Mouse (Mus musculus) left cerebral cortex, postnatal 4 days (tissue): ENCODE results near the gene Ctsh. TPM values are rescaled to one million over a fixed set of nuclear protein-coding genes. Genes with fewer than 3 reads are reported as not detected.
"Not testable (repeated sequence)": the region's sequence is repeated elsewhere in the genome, so short reads cannot be mapped to it uniquely, and the experiment has no call there.

ENCODE experiments used
- DNase-seq: peaks from one replicate; pipeline ENCODE4 v3.0.0-alpha.2; 2022
- intact Hi-C: fragments of 180-260 bp; cut with DNase I; formaldehyde crosslinking; loops from one replicate; pipeline ENCODE4 v1.15.1; 2025
- total RNA-seq, 2 experiments: library from RNA; stranded (reverse); gene quantifications; 2 replicates each; pipeline ENCODE4 v1.2.3; 2021

Ctsh gene
- total RNA-seq, 2 experiments from 2014 or later: 18.4 to 32.1 TPM

GRCm38 (mm10) chr9:90056716-90057115 lies 2.8 kb downstream of the Ctsh start:
- peak; percentile 50 for DNase-seq
- intact Hi-C loops: no loop called here

DNA sequence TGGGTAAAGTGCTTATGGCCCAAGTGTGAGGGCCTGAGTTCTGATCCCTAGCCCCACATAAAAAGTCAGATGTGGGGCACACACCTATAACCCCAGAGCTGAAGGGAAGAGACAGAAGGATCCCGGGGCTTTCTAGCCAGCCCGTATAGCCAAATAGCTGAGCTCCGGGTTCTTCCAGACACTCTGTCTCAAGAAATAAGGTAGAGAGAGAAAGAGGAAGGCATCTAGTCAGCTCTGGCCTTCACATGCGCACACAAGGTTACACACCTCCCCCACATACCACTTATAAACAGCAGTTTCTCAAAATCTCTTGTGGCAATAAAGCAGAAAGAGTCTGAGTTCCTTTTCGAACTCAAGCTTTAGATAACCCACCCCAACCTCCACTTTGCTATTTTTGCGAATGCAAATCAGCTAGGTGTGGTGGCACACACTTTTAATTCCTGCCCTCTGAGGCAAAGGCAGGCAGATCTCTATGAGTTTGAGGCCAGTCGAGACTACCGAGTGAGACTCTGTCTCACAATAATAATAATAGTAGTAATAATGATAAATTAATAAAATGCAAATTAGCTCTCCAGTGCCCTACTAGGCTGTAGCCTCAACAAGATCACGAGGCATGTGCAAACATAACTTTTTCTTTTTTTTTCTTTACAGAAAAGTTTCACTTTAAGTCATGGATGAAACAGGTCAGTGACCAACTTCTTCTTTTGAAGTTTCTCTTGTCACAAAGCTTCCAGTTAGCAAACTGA lies 6.0 kb downstream of the Ctsh start:
- DNase-seq: no peak
- intact Hi-C loops: no loop called here

DNA sequence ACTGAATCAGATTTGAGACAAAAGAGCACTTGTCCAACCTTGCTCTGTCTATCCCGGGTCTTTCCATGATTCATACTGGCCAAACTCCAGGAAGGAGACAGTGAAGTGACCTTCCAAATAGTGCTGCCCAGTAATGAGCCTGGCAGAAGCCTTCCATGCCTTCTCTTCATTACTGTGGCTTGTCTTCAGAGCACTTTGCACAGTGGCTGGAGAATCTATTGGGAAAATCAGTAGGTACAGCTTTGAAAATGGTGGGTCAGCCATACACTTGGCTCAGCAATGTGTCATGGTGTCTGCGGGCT lies 6.6 kb downstream of the Ctsh start:
- no peak for DNase-seq
- intact Hi-C loops: no loop called here

- DNase-seq, intact Hi-C loops: not testable (repeated sequence)
These were observed 7.0 kb downstream of the Ctsh start for GRCm38 (mm10) chr9:90060932-90061331.

DNA sequence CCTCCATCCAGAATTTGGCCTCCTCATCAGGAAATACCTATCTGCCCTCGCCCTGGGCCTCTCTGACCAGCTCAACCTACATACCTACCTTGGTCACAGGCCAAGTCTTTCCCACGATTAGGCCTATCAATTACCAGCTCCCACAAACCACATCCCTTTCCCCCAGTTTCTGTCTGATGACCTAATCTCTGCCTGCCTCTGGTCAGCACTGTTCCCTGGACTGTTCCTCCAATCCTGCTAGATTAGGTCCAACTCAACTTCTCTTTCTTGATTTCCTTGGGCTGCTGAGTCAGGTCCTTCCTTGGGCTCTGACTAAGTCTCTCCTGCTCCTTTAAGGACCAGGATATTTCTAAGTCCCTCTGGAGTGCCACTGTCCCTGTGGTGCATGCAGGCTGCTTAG lies 13.4 kb downstream of the Ctsh start:
- DNase-seq: no peak
- intact Hi-C loops: no loop called here

DNA sequence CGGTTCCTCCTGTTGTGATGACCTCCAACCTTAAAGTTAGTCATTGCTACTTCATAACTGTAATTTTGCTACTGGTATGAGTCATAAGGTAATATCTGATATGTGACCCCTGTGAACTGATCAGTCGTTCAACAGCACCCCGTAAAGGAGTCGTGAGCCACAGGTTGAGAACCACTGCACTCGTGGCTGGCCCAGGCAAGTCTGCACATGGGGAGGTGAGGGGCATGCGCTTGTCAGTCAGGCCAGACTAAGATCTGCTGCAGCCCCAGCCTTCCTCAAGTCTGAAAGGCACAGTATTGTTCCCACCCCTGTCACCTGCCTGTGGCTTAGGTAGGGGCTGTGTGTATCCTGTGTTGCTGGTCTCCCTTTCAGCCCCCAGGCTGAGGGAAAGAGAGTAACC lies 14.8 kb downstream of the Ctsh start:
- DNase-seq: no peak
- intact Hi-C loops: no loop called here

GRCm38 (mm10) chr9:90069485-90069884 lies 15.5 kb downstream of the Ctsh start:
- no peak for DNase-seq
- intact Hi-C loops: no loop called here

DNA sequence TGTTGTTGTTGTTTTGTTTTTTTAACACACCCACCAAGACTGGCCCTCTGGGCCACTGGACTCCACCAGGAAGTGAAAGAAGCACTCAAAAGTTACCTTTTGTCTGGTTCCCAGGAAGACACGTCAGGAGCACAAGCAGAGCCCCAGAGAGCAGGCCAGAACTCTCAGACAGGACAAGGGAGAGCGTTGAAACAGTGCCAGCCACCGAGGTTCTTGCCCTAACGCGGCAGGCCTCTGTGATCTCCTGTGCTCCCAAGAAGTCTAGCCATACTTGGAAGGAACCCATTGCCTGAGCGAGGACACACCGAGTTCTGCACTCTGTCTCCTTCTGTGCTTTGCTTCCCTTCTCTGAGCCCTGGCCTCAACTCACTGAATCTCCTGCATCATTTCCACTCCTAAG lies 16.2 kb downstream of the Ctsh start:
- DNase-seq: no peak
- intact Hi-C loops: loop anchor here (10.0 kb wide), 1 partner anchor 95 kb away; no protein-coding TSS in a partner anchor

- no peak for DNase-seq
- intact Hi-C loops: loop anchor here (10.0 kb wide), 1 partner anchor 101 kb away; no protein-coding TSS in a partner anchor
These were observed 21.4 kb downstream of the Ctsh start for GRCm38 (mm10) chr9:90075336-90075735.

GRCm38 (mm10) chr9:90076131-90076530 lies 22.2 kb downstream of the Ctsh start:
- DNase-seq: no peak
- intact Hi-C loops: loop anchor here (10.0 kb wide), 1 partner anchor 101 kb away; no protein-coding TSS in a partner anchor

DNA sequence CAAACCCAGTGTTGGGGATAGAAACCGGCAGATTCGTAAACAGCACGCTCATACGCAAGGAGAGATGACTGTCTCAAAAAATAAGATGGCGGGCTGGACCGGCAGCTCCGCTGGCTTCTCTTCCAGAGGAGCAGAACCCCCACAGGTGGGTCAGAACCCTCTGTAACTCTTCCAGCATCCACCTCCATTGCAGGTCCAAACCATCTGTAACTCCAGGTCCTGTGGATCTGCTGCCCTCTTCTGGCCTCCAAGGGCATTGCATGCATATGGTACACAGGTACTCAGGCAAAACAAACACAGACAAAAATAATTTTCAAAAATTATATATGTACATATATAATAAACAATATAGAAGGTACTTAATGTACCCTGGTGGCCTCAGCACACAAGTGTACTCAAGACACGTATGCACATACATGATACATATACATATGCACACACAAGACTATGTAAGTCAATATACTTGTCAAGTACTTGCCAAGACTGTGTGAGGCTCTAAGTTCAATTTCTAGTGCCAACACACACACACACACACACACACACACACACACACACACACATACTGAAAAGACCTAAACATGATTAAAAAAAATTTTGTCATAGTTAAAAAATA lies 23.0 kb downstream of the Ctsh start:
- intact Hi-C loops: loop anchor here (10.0 kb wide), 1 partner anchor 102 kb away; no protein-coding TSS in a partner anchor
- peak; percentile 66 for DNase-seq

DNA sequence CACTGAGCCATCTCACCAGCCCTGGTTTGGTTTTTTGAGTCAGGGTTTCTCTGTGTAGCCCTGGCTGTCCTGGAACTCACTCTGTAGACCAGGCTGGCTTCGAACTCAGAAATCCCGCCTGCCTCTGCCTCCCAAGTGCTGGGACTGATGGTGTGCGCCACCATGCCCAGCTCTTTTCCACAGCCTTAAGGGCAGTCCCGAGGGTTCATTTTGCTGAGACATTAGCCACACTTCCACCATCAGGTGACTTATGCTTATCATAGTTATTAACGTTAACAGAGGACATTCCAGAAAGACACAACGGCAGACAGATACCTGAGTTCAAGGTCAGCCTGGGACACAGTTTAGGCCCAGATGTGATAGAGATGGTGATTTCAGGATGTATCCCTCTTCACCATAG lies 28.0 kb downstream of the Ctsh start:
- intact Hi-C loops, DNase-seq: not testable (repeated sequence)

- intact Hi-C loops: no loop called here
These were observed 29.0 kb downstream of the Ctsh start for GRCm38 (mm10) chr9:90082992-90083391.

GRCm38 (mm10) chr9:90084152-90084551 lies 30.2 kb downstream of the Ctsh start:
- intact Hi-C loops: no loop called here
- DNase-seq: no peak

More at GRCm38 (mm10) chr9:90082992-90083391, 29.0 kb downstream of the Ctsh start:
- DNase-seq: no peak

DNA sequence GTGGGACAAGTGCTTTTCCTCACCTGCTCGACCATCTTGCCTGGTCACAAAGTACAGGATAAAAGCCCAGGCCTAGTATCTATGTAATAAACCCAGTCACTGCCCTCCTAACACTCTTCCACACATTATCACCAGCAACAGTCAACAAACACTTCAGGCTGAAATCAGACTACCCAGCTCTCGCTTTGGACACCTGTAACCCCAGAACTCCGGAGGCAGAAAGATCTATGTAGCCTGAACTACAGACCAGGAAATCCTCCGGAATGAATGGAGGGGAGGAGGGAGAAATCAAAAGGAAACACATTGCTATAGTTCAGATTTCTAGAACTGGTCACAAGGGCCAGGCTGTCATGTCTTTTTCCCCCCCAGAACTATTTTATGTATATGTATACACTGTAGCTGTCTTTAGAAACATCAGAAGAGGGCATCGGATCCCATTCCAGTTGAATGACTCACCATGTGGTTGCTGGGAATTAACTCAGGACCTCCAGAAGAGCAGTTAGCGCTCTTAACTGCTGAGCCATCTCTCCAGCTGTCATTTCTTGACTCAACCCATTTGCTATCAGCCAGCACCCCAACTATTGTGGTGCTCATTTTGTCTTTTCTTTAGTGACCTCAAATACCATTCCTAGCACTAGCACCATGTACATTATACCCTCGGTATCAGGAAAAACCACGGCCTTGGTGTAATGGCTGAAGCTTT lies 31.0 kb downstream of the Ctsh start:
- intact Hi-C loops: no loop called here
- no peak for DNase-seq

DNA sequence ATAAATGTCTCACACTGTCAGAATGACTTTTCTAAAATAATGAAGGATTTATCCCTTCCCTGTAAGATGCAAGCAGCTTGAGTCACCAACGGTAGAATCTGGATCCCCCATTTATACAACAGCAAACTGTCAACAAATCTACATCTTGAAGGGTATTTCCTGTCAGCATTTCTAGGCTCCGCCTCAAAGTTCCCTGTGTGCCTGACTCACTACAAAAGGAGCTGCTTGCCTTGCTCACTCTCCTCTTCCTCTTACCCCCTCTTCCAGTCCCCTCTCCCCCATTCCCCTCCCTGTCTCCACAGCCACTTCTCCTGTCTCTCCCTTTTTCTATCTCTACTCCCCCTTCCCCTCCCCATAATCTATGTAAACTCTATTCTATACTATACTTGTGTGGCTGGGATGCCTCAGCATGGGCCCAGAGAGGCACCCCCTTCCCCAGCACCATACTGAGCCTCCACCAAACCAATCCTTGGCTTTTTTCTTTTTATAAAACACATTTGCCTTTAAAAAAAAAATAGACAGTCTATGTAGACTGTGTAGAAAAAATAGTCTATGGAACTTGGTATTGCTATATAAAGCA lies 34.0 kb downstream of the Ctsh start:
- intact Hi-C loops: no loop called here
- no peak for DNase-seq

GRCm38 (mm10) chr9:90089339-90090104 lies 35.6 kb downstream of the Ctsh start:
- no peak for DNase-seq
- intact Hi-C loops: no loop called here

DNA sequence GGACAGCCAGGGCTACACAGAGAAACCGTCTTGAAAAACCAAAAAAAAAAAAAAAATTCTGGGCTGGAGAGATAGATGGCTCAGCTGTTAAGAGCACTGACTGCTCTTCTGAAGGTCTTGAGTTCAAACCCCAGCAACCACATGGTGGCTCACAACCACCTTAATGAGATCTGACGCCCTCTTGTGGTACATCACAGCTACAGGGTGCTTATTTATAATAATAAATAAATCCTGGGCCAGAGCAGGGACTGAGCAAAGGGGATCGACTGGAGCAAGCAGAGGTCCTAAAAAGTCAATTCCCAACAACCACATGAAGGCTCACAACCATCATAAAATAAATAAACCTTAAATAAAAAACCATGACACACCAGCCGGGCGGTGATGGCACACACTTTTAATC lies 45.0 kb downstream of the Ctsh start:
- intact Hi-C loops: no loop called here
- no peak for DNase-seq

DNA sequence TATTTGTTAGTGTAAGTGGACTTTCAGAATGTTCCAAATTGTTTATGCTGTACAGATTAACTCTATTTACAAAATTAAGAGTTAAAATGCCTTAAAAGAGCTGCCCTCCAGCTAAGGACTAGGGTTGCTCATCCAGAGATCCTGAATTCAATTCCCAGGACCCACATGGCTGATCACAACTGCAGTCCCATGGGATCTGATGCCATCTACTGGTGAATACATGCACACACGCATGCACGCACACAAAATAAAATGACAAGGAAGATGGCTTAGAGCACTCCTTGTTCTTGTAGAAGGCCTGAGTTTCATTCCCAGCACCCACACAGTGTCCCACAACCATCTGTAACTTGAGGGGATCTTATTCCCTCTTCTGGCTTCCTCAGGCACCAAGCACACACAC lies 46.8 kb downstream of the Ctsh start:
- intact Hi-C loops: loop anchor here (10.0 kb wide), 1 partner anchor 1646 kb away; the partner anchor contains the start of gene Gm20537
- DNase-seq: no peak

DNA sequence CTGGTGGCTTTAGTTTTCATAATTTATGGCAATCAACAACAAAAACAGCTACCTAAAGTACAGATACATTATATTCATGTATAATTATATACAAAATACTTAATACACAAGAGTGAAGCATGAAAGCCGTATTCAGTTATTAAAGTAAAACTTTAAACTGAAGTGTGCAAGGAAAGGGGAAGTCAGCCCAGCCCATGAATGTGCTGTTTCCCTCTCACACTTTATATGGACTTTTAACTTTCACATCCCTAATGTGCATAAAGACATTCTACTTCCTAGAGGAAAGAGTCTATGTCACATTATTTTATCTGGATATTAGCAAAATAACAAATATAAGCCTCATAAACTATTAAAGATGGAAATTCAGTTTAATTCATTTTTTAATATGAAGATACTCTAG lies 51.5 kb downstream of the Ctsh start:
- DNase-seq: no peak
- intact Hi-C loops: loop anchor here (10.0 kb wide), 1 partner anchor 1651 kb away; the partner anchor contains the start of gene Gm20537
